Mouse (Mus musculus) forebrain, embryonic 10.5 days (tissue): Measurements from ENCODE around the gene Icam4. TPM values are rescaled to one million over a fixed set of nuclear protein-coding genes. Genes with fewer than 3 reads are reported as not detected.
"Not testable (repeated sequence)": the region's sequence is repeated elsewhere in the genome, so short reads cannot be mapped to it uniquely, and the experiment has no call there.

Experiments
- DNase-seq: peaks from one replicate; pipeline ENCODE4 v3.0.0-alpha.2; 2017; ENCODE audit warnings: low spot score; ENCODE audit errors: extremely low spot score
- H3K27ac ChIP-seq: fragments of 300-500 bp; sonication (generic); 2 replicates; pipeline ENCODE4 v1.5.1; 2016; ENCODE audit warnings: mild to moderate bottlenecking
- H3K27me3 ChIP-seq: fragments of 300-500 bp; sonication (generic); 2 replicates; pipeline ENCODE4 v1.6.1; 2016; ENCODE audit warnings: mild to moderate bottlenecking; ENCODE audit not compliant: poor library complexity, severe bottlenecking
- H3K36me3 ChIP-seq: fragments of 300-500 bp; sonication (generic); replicated peaks from 2 replicates; pipeline ENCODE4 v1.6.1; 2016; ENCODE audit warnings: mild to moderate bottlenecking, moderate library complexity
- H3K4me1 ChIP-seq: fragments of 300-500 bp; sonication (generic); 2 replicates; pipeline ENCODE4 v1.6.1; 2016
- H3K4me3 ChIP-seq: fragments of 300-500 bp; sonication (generic); 2 replicates; pipeline ENCODE4 v1.5.1; 2016; ENCODE audit warnings: mild to moderate bottlenecking, moderate library complexity
- H3K9me3 ChIP-seq: fragments of 300-500 bp; sonication (generic); 2 replicates; pipeline ENCODE4 v1.6.1; 2016; ENCODE audit warnings: mild to moderate bottlenecking, moderate library complexity
- WGBS: fragments of 180-500 bp; shearing (Covaris S2); methylation state at CpG from one replicate; pipeline ENCODE4 v1.1.7; 2016; 5-methylcytosine and 5-hydroxymethylcytosine counted together
- polyA plus RNA-seq: library from polyadenylated mRNA; unstranded; fragments of >200 nt; fragmentation: Nextera tagmentation; extraction: Ambion mirVana; gene quantifications from 2 replicates; pipeline ENCODE4 v1.2.1, GENCODE M21; 2016

Icam4 gene
- polyA plus RNA-seq: 4.8 and 7.9 TPM in 2 replicates

DNA sequence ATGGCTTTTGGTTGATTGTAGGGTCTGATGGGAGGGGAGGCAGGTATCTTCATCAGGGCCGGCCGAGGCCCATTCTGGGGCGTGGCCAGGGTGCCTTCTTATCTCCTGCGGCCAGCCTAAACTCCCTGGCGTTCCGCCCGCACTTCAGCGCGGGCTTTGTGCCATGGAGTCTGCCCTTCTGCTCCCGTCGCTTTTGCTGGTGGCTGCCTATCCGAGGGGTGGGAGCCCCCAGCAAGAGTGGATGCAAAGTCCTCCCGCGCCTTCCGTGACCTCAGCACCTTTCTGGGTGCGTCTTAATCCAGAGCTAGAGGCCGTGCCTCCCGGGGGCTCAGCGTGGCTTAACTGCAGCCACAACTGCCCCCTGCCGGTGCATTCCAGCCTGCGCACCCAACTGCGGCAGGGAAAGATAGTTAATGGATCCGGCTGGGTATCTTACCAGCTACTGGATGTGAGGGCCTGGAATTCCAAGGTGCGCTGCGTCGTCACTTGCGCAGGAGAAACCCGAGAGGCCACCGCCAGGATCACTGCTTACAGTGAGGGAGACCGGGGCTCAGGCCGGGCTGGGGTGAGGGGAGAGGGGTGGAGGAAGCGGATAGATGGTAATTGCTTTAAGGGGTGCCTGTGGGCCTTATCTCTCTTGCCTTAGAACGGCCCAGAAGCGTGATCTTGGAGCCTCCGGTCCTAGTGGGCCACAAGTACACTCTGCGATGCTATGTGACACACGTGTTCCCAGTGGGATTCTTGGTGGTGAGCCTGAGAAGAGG, at the start of gene Icam4:
Gene Icam4 (plus strand): TSS at position 83 of the 764 bp plus-strand sequence.
- Histone ChIP-seq H3K9me3 (no peaks in the 10 kb centered on the region), H3K27ac (peak within 1 kb of the TSS; percentile 76), H3K4me3 (peak within 1 kb of the TSS; percentile 50), H3K27me3 (peaks cover 95% of the 10 kb centered on the region), H3K4me1 (peaks cover 52% of the 10 kb centered on the region), H3K36me3 (no peaks in the 10 kb centered on the region)
- 1% methylated on average over 37 of the region's 37 CpGs for WGBS
- peak; percentile 79 for DNase-seq

GRCm38 (mm10) chr9:20979769-20980168, 49.4 kb upstream of the Icam4 start:
- H3K4me1 ChIP-seq: peaks cover 38% of the 10 kb centered on the region
- no peak overlapping the region for H3K4me3 ChIP-seq
- H3K27ac ChIP-seq: no peak overlapping the region
- no peaks in the 10 kb centered on the region for H3K36me3 ChIP-seq
- no peaks in the 10 kb centered on the region for H3K9me3 ChIP-seq
- WGBS: 94% methylated on average over 7 of the region's 7 CpGs
- DNase-seq: no peak
- H3K27me3 ChIP-seq: peaks cover 5% of the 10 kb centered on the region

- 77% methylated on average over 3 of the region's 3 CpGs for WGBS
- no peaks in the 10 kb centered on the region for H3K36me3 ChIP-seq
- H3K27ac ChIP-seq: no peak overlapping the region
- 0 out of 2 replicates have a peak, but pooled peaks cover 5% of the 10 kb centered on the region for H3K27me3 ChIP-seq
- H3K4me1 ChIP-seq: peaks cover 16% of the 10 kb centered on the region
- no peaks in the 10 kb centered on the region for H3K9me3 ChIP-seq
- H3K4me3 ChIP-seq: no peak overlapping the region
- DNase-seq: no peak
Measured at GRCm38 (mm10) chr9:20982171-20982570, 47.0 kb upstream of the Icam4 start.

DNA sequence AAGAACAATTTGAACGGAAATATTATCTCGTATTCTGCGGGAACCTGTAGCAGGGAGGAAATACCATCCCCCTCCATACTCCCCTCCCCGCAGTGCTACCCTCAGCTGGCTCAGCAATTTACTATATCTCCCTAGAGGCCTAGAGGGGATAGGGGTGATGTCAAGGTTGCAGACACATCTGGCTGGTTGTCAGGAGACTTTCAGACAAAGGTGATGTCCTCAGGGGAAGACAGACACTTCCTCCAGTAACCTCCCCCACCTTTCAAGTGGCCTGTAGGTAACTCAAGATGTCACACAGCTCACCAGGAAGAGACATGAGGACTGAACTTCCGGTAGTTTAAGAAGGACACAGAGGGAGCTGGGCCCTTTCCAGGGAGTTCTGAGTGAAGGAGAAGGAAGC, 46.0 kb upstream of the Icam4 start:
- DNase-seq: no peak

GRCm38 (mm10) chr9:20986952-20987686, 42.1 kb upstream of the Icam4 start:
- WGBS: 69% methylated on average over 15 of the region's 15 CpGs
- H3K36me3 ChIP-seq: no peaks in the 10 kb centered on the region
- H3K27me3 ChIP-seq: peaks cover 30% of the 10 kb centered on the region
- peaks cover 15% of the 10 kb centered on the region for H3K4me1 ChIP-seq
- no peak overlapping the region for H3K27ac ChIP-seq
- no peaks in the 10 kb centered on the region for H3K9me3 ChIP-seq
- DNase-seq: no peak
- H3K4me3 ChIP-seq: no peak overlapping the region

More for the DNA sequence above, 46.0 kb upstream of the Icam4 start:
- H3K27me3 ChIP-seq: peaks cover 10% of the 10 kb centered on the region; the same call in 1 of the 2 replicates
- no peaks in the 10 kb centered on the region for H3K36me3 ChIP-seq
- 65% methylated on average over 5 of the region's 5 CpGs for WGBS
- H3K4me1 ChIP-seq: peaks cover 15% of the 10 kb centered on the region
- no peaks in the 10 kb centered on the region for H3K9me3 ChIP-seq
- H3K4me3 ChIP-seq: no peak overlapping the region
- H3K27ac ChIP-seq: no peak overlapping the region

DNA sequence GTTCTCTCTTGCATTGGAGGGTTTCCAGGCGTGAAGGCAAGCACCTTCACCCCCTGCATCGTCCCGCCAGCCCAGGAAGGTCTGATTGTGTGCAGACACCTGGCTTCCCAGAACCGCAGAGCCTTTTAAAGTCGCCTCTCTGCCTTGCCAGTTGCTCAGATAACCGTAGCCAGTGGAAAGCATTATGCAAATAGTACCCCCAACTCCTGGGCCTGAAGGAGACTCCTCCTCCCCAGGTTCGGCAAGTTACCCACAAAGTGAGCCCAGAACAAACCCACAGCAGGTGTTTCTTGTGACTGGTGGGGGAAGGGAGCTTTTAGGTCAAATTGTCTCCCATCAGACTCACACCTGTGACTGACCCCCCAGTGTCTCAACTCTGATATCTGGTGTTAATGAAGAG, 41.2 kb upstream of the Icam4 start:
- Histone ChIP-seq H3K4me3 (no peak overlapping the region), H3K36me3 (no peaks in the 10 kb centered on the region), H3K9me3 (no peaks in the 10 kb centered on the region), H3K4me1 (peaks cover 15% of the 10 kb centered on the region), H3K27ac (no peak overlapping the region), H3K27me3 (peaks cover 30% of the 10 kb centered on the region)
- 17% methylated on average over 7 of the region's 7 CpGs for WGBS
- no peak for DNase-seq

GRCm38 (mm10) chr9:20990861-20991260, 38.3 kb upstream of the Icam4 start:
- Histone ChIP-seq H3K27ac (peak overlapping the region; percentile 41), H3K4me3 (peak overlapping the region; percentile 11), H3K27me3 (peaks cover 30% of the 10 kb centered on the region), H3K36me3 (no peaks in the 10 kb centered on the region), H3K4me1 (peaks cover 8% of the 10 kb centered on the region), H3K9me3 (no peaks in the 10 kb centered on the region)
- 5% methylated on average over 10 of the region's 10 CpGs for WGBS
- DNase-seq: peak; percentile 31

DNA sequence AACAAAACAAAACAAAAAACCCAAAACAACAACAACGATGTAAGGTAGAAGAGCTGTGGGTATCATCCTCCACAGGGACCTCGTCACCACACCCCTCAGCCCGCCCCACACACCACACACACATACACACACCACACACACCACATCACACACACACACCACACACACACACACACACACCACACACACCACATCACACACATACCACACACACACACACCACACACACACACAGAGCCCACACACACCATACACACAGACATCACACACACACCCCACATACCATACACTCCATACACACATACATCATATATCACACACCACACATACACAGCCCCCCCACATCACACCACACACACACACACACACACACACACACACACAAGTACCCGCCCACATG, 37.6 kb upstream of the Icam4 start:
- Histone ChIP-seq H3K36me3 (no peaks in the 10 kb centered on the region), H3K4me1 (peaks cover 8% of the 10 kb centered on the region), H3K27ac (no peak overlapping the region), H3K27me3 (peaks cover 28% of the 10 kb centered on the region), H3K4me3 (no peak overlapping the region), H3K9me3 (no peaks in the 10 kb centered on the region)
- no peak for DNase-seq
- WGBS: 88% methylated on average over 4 of the region's 4 CpGs

GRCm38 (mm10) chr9:20993165-20993898, 35.8 kb upstream of the Icam4 start:
- DNase-seq: no peak
- Histone ChIP-seq H3K27me3 (peaks cover 18% of the 10 kb centered on the region), H3K9me3 (no peaks in the 10 kb centered on the region), H3K27ac (no peak overlapping the region), H3K4me3 (no peak overlapping the region), H3K4me1 (peaks cover 8% of the 10 kb centered on the region), H3K36me3 (no peaks in the 10 kb centered on the region)
- WGBS: 52% methylated on average over 5 of the region's 5 CpGs

- Histone ChIP-seq H3K9me3 (no peaks in the 10 kb centered on the region), H3K27ac (no peak overlapping the region), H3K4me3 (no peak overlapping the region), H3K36me3 (no peaks in the 10 kb centered on the region), H3K4me1 (peaks cover 8% of the 10 kb centered on the region), H3K27me3 (peaks cover 2% of the 10 kb centered on the region)
- no peak for DNase-seq
- 80% methylated on average over 3 of the region's 3 CpGs for whole genome bisulfite sequencing
Measured at GRCm38 (mm10) chr9:20995069-20995468, 34.1 kb upstream of the Icam4 start.

- no peaks in the 10 kb centered on the region for H3K9me3 ChIP-seq
- no peak overlapping the region for H3K4me3 ChIP-seq
- 91% methylated on average over 8 of the region's 8 CpGs for WGBS
- H3K36me3 ChIP-seq: no peaks in the 10 kb centered on the region
- no peak for DNase-seq
- peaks cover 1% of the 10 kb centered on the region for H3K4me1 ChIP-seq
- H3K27ac ChIP-seq: no peak overlapping the region
- no peaks in the 10 kb centered on the region for H3K27me3 ChIP-seq
Measured at GRCm38 (mm10) chr9:20997065-20997464, 32.1 kb upstream of the Icam4 start.

- H3K27me3 ChIP-seq, H3K4me1 ChIP-seq, H3K36me3 ChIP-seq, H3K4me3 ChIP-seq, H3K27ac ChIP-seq, H3K9me3 ChIP-seq, DNase-seq: not testable (repeated sequence)
- WGBS: 74% methylated on average over 1 of the region's 1 CpGs
Measured at GRCm38 (mm10) chr9:20998337-20998736, 30.8 kb upstream of the Icam4 start.
